Mouse (Mus musculus) left cerebral cortex, adult 18-20 months (tissue): ENCODE measurements around the gene Ints6l. TPM values are rescaled to one million over a fixed set of nuclear protein-coding genes. Genes with fewer than 3 reads are reported as not detected.
A peak's percentile ranks its signal among the peaks of the same experiment; 100 is the strongest.
"Not testable (repeated sequence)": the region's sequence is repeated elsewhere in the genome, so short reads cannot be mapped to it uniquely, and the experiment has no call there.

ENCODE experiments used
- DNase-seq, 2 experiments: peaks; one replicate each; pipeline ENCODE4 v3.0.0; 2021 to 2022; ENCODE audit warnings: low spot score in 2 of 2, mixed read lengths in 1 of 2
- total RNA-seq, 2 experiments: library from RNA; stranded (reverse); gene quantifications; 2 replicates each; pipeline ENCODE4 v1.2.3; 2021

The Ints6l gene
- total RNA-seq, 2 experiments from 2014 or later: 32.1 to 35.7 TPM

DNA sequence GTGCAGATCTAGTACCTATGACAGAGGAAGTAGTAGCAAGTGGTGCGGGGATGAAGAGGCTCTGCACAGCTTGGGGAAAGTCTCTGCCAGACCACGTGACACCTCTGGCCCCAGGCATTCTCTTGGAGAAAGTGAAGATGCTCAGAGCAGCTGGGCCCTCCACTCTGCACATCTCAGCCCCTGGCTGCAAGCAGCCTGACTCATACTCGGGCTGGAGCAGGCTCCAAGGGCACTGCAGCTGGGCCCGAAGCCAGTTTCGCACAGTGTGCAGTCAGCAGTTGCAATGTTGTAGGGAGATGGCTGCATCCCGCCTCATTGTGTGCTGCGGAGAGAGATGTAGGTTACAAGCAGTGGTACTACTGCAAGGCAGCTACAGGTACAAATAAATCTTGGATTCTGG, 42.6 kb downstream of the Ints6l start:
- DNase-seq: no peak

DNA sequence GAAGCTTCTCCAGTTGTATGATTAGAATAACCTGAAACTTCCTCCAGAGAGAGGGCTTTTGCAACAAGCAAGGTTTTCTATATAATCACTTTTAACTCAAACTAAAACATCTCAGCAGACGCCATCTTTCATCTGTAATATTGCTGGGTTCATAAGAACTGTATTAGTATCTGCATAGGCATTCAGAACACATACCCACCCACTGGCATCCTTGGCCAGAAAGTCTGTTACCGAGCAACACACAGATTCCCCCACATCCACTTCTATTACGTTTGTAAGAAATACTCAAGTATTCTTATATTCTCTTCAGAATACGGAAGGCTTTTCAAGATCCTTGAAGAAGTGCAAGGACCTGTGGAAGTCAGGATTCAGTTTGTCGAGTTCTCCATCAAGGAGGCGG, 69.8 kb downstream of the Ints6l start, which contains the start of gene Gm10477:
Gm10477 (plus strand) TSS at position 301 of the 400 bp plus-strand sequence.
- DNase-seq: not testable (repeated sequence)

DNA sequence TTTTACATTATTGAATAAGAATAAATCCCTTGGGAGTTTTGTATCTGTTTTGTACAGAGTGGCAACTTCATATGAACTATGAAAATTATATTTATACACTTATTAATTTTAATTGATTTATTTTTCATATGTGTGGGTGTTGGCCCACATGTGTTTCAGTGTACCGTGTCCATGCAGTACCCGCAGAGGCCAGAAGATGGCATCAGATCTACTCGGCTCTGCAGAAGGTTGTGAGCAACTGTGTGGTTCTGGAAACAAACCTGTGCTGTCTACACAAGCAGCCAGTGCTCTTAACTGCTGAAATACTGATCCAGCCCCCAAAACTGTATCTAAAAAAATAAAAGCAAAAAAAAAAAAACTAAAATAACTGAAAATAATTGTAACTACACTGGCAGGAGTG, 76.6 kb downstream of the Ints6l start:
- DNase-seq: peak; percentile 50 to 66

DNA sequence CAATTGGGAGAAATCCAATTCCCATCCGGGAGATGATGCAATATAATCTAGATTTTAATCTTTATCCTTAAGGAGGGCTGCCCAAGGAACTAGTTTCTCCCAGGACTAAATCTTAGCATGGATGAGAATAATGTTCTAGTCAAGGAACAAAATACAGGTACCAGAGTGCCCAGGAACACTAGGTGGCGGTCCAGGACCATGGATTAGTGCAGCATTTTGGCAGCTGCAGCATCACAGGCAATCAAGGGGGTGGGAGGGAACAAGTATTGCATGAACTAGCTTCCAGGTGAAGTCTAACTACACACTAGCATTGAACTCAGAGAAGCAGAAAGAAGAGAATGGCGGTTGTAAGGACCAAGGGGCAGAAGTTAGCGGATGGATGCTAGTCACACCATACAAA, 82.5 kb downstream of the Ints6l start:
- peak; percentile 5 to 17 for DNase-seq

DNA sequence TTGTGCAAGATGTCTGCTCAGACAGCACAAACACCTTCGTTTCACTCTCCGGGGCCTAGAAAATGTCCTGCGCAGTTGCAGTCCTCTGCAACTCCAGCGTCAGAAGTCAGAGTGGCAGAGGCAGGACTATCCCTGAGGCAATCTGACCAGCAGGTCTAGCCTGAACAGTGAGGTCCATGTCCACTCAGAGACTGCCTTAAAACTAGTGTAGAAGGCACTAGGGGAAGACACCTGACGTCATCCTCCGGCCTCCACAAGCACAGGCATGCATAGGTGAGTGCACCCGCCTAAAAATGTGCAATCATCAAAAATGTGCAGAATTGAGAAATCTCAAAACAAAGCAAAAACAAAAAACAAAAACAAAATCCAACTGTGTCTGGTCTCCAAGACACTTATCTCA, 94.8 kb downstream of the Ints6l start, which contains the start of gene Gm648:
Gm648 (minus strand) TSS at position 101 of the 400 bp plus-strand sequence.
- DNase-seq: no peak

DNA sequence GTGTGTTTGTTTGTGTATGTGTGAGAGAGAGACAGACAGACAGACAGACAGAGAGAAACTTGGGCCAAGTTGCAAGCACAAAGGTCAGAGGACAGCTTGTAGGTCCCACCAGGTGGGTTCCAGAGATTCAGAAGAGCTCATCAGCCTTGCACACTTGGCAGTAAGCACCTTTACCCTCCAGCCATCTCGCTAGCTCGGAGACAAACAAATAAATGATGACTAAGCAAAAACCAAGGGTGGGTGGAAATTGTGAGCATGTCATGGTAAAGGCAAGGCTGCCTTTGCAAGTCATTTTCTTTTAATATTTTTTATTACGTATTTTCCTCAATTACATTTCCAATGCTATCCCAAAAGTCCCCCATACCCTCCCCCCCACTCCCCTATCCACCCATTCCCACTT, 98.9 kb downstream of the Ints6l start:
- DNase-seq: no peak

Other genes with a start within 250 kb of the Ints6l start
- not detected for gene Gm773, start 242.0 kb upstream of the Ints6l start, total RNA-seq
- gene Zfp449, start 108.5 kb upstream of the Ints6l start, total RNA-seq: 1 to 10 TPM; 4.3 to 4.6 TPM
- gene Smim10l2a, start 80.3 kb upstream of the Ints6l start, total RNA-seq: 10 to 100 TPM; 17.0 to 22.4 TPM
- gene Gm2174, start 6.9 kb upstream of the Ints6l start, total RNA-seq: not detected
- not detected for gene Gm10477, start 69.9 kb downstream of the Ints6l start, total RNA-seq
- gene Gm648, start 94.7 kb downstream of the Ints6l start, total RNA-seq: not detected
- gene Mmgt1, start 143.2 kb downstream of the Ints6l start, total RNA-seq: 10 to 100 TPM; 24.4 to 25.0 TPM
- 100 to 1,000 TPM; 114 TPM for gene Slc9a6, start 154.9 kb downstream of the Ints6l start, total RNA-seq